8 mouse cellular contexts compared by ENCODE assay signal in the genomic region with DNA sequence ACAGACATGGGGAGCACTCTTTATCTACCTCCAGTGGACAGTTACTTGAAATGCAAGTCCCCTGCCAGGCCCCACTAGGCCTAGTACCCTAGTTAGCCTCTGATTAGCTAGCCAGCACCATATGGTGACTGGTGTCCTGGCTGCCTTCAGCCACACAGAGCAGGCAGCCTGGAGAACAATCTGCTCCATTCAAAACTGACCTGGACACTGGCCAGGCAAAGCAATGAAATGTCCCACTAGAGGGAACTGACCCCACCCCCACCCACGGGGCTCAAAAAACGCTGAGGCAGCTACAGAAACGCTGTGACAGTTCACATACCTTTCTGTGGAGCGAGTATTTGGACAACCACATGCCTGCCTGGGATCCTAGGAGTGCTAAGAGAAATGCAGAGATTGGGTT. TPM values are rescaled to one million over a fixed set of nuclear protein-coding genes. Genes with fewer than 3 reads are reported as not detected.
A peak's percentile ranks its signal among the peaks of the same experiment; 100 is the strongest.
DNase-seq lines count a peak whose midpoint lies in the region; ATAC-seq lines count a peak whose summit lies in the region.

No protein-coding gene starts in this region.

- H3K4me1 ChIP-seq in hindbrain, embryonic 14.5 days (replicated peaks; ENCODE audit: control insufficient read depth, insufficient read depth, low read length): peaks cover 31% of the 10 kb centered on the region
- peaks cover 61% of the 10 kb centered on the region for H3K4me1 ChIP-seq in limb, embryonic 15.5 days

- ATAC-seq in hindbrain, embryonic 14.5 days (ENCODE audit: low FRiP score): peak; percentile 51; the same call in 1 of the 2 replicates
- no peak for ATAC-seq in limb, embryonic 15.5 days (ENCODE audit: insufficient number of reproducible peaks, low FRiP score, low TSS enrichment, low read depth)

- H3K9me3 ChIP-seq in hindbrain, embryonic 14.5 days (ENCODE audit: control insufficient read depth, low read length): no peaks in the 10 kb centered on the region
- no peaks in the 10 kb centered on the region for H3K9me3 ChIP-seq in limb, embryonic 15.5 days

- H3K27ac ChIP-seq in hindbrain, embryonic 14.5 days: peak overlapping the region; percentile 77
- peak overlapping the region; percentile 84 for H3K27ac ChIP-seq in limb, embryonic 15.5 days

- peak; percentile 39 for DNase-seq in right cerebral cortex, adult 18-20 months
- no peak for DNase-seq in right cerebral cortex, postnatal 36 days (ENCODE audit: low spot score in 2 of 2)
- peak; percentile 89 to 91 for DNase-seq in cerebellum, postnatal 36 days
- DNase-seq in hindbrain, embryonic 14.5 days (ENCODE audit: low spot score): peak; percentile 68
- no peak for DNase-seq in urinary bladder, adult 18-20 months (ENCODE audit: low spot score in 2 of 2)
- no peak for DNase-seq in adrenal gland, postnatal 10 days
- no peak for DNase-seq in gastrocnemius, adult 18-20 months (ENCODE audit: low spot score)

- H3K36me3 ChIP-seq in hindbrain, embryonic 14.5 days (replicated peaks; ENCODE audit: control insufficient read depth, insufficient read depth): no peaks in the 10 kb centered on the region
- H3K36me3 ChIP-seq in limb, embryonic 15.5 days: no peaks in the 10 kb centered on the region

- no peak overlapping the region for H3K4me3 ChIP-seq in hindbrain, embryonic 14.5 days (replicated peaks; ENCODE audit: low read length)
- H3K4me3 ChIP-seq in limb, embryonic 15.5 days: no peak overlapping the region

- 21% methylated on average over 4 of the region's 4 CpGs for WGBS in hindbrain, embryonic 14.5 days
- 9% methylated on average over 4 of the region's 4 CpGs for WGBS in limb, embryonic 15.5 days

- H3K27me3 ChIP-seq in hindbrain, embryonic 14.5 days (ENCODE audit: control insufficient read depth, insufficient read depth, low read length): no peaks in the 10 kb centered on the region
- H3K27me3 ChIP-seq in limb, embryonic 15.5 days: no peaks in the 10 kb centered on the region

- H3K9ac ChIP-seq in hindbrain, embryonic 14.5 days: no peak overlapping the region
- no peak overlapping the region for H3K9ac ChIP-seq in limb, embryonic 15.5 days

- no peak overlapping the region for H3K4me2 ChIP-seq in hindbrain, embryonic 14.5 days (replicated peaks)
- H3K4me2 ChIP-seq in limb, embryonic 15.5 days: no peak overlapping the region

RNA-seq across cellular contexts. Expression of gene Chst3, which starts 24.0 kb away (rescaled TPM):
- 1.2 TPM in 2 replicates for polyA plus RNA-seq in hindbrain, embryonic 14.5 days (2014; fragmentation: Nextera tagmentation; extraction: Ambion mirVana)
- 2.7 and 3.0 TPM in 2 replicates for polyA plus RNA-seq in limb, embryonic 15.5 days (2015; fragmentation: Nextera tagmentation; extraction: Ambion mirVana)
- total RNA-seq in adrenal gland, postnatal 10 days (2021): 1 to 10 TPM; 2.8 to 3.0 TPM
- total RNA-seq in gastrocnemius, adult 18-20 months (2021): under 1 TPM; 0.27 to 0.40 TPM

Comparison
In these comparisons a context has a peak if more than half of its experiments do, and no peak if none do; other contexts are left out.
1. DNase-seq: peak in right cerebral cortex, adult 18-20 months (single experiment), cerebellum, postnatal 36 days (2 of 2) and hindbrain, embryonic 14.5 days (single experiment); none in right cerebral cortex, postnatal 36 days (0 of 2), urinary bladder, adult 18-20 months (0 of 2), adrenal gland, postnatal 10 days (single experiment) and gastrocnemius, adult 18-20 months (single experiment).